Mouse (Mus musculus) forebrain, embryonic 13.5 days (tissue): ENCODE data around the gene Ube2j1. TPM values are rescaled to one million over a fixed set of nuclear protein-coding genes. Genes with fewer than 3 reads are reported as not detected.

Source experiments
- ATAC-seq: fragments of 200-750 bp; cut with Nextera tagmentation; 2 replicates; pipeline ENCODE4 v1.8.0; 2017
- H3K27ac ChIP-seq: fragments of 300-500 bp; sonication (generic); 2 replicates; pipeline ENCODE4 v1.5.1; 2015; ENCODE audit warnings: inconsistent platforms, mild to moderate bottlenecking, moderate library complexity
- H3K27me3 ChIP-seq: fragments of 300-500 bp; sonication (generic); 2 replicates; pipeline ENCODE4 v1.6.1; 2015; ENCODE audit warnings: mild to moderate bottlenecking, inconsistent platforms
- H3K36me3 ChIP-seq: fragments of 300-500 bp; sonication (generic); 2 replicates; pipeline ENCODE4 v1.6.1; 2015; ENCODE audit warnings: mild to moderate bottlenecking, inconsistent platforms; ENCODE audit not compliant: poor library complexity, severe bottlenecking
- H3K4me1 ChIP-seq: fragments of 300-500 bp; sonication (generic); 2 replicates; pipeline ENCODE4 v1.6.1; 2015; ENCODE audit warnings: inconsistent platforms
- H3K4me2 ChIP-seq: fragments of 300-500 bp; sonication (generic); 2 replicates; pipeline ENCODE4 v1.6.1; 2015; ENCODE audit warnings: inconsistent platforms, mild to moderate bottlenecking, moderate library complexity
- H3K4me3 ChIP-seq: fragments of 300-500 bp; sonication (generic); 2 replicates; pipeline ENCODE4 v1.5.1; 2015; ENCODE audit warnings: mild to moderate bottlenecking, inconsistent platforms
- H3K9ac ChIP-seq: fragments of 300-500 bp; sonication (generic); 2 replicates; pipeline ENCODE4 v1.6.1; 2015; ENCODE audit warnings: mild to moderate bottlenecking, inconsistent platforms
- H3K9me3 ChIP-seq: fragments of 300-500 bp; sonication (generic); replicated peaks from 2 replicates; pipeline ENCODE4 v1.6.1; 2016; ENCODE audit warnings: inconsistent platforms
- WGBS: fragments of 180-500 bp; shearing (Covaris S2); methylation state at CpG from one replicate; pipeline ENCODE4 v1.1.7; 2015; 5-methylcytosine and 5-hydroxymethylcytosine counted together
- polyA plus RNA-seq: library from polyadenylated mRNA; unstranded; fragments of >200 nt; fragmentation: Nextera tagmentation; extraction: Ambion mirVana; gene quantifications from 2 replicates; pipeline ENCODE4 v1.2.1, GENCODE M21; 2015

Gene Ube2j1
- polyA plus RNA-seq, 1 experiment from 2014 or later: 47.2 TPM

- H3K27me3 ChIP-seq: no peaks in the 10 kb centered on the region
- H3K4me2 ChIP-seq: no peak overlapping the region
- no peak overlapping the region for H3K9ac ChIP-seq
- ATAC-seq: no peak
- H3K27ac ChIP-seq: no peak overlapping the region
- WGBS: 87% methylated on average over 7 of the region's 7 CpGs
- H3K36me3 ChIP-seq: peaks cover 4% of the 10 kb centered on the region; the same call in 1 of the 2 replicates
- peaks cover 31% of the 10 kb centered on the region for H3K4me1 ChIP-seq
- no peak overlapping the region for H3K4me3 ChIP-seq
- H3K9me3 ChIP-seq: no peaks in the 10 kb centered on the region
These were observed 2.1 kb upstream of the Ube2j1 start for GRCm38 (mm10) chr4:33029104-33029503.

GRCm38 (mm10) chr4:33030264-33031194 is 687 bp upstream of the Ube2j1 start:
- H3K9me3 ChIP-seq: peaks cover 1% of the 10 kb centered on the region; the same call in 1 of the 2 replicates
- H3K27me3 ChIP-seq: no peaks in the 10 kb centered on the region
- WGBS: 1% methylated on average over 54 of the region's 55 CpGs
- peak overlapping the region; percentile 64 for H3K4me2 ChIP-seq
- peaks cover 7% of the 10 kb centered on the region for H3K36me3 ChIP-seq
- peak overlapping the region; percentile 97 for H3K9ac ChIP-seq
- H3K4me1 ChIP-seq: peaks cover 34% of the 10 kb centered on the region
- H3K4me3 ChIP-seq: peak overlapping the region; percentile 87
- peak; percentile 82 for ATAC-seq
- peak overlapping the region; percentile 97 for H3K27ac ChIP-seq

- Histone ChIP-seq H3K4me2 (peak overlapping the region; percentile 64), H3K9me3 (peaks cover 4% of the 10 kb centered on the region; the same call in 1 of the 2 replicates), H3K4me3 (peak overlapping the region; percentile 87), H3K4me1 (peaks cover 34% of the 10 kb centered on the region), H3K9ac (peak overlapping the region; percentile 97), H3K27me3 (no peaks in the 10 kb centered on the region), H3K36me3 (peaks cover 20% of the 10 kb centered on the region), H3K27ac (no peak overlapping the region)
- ATAC-seq: no peak
- WGBS: under 1% methylated on average over 4 of the region's 4 CpGs
These were observed 829 bp downstream of the Ube2j1 start for GRCm38 (mm10) chr4:33032045-33032444.

- H3K9me3 ChIP-seq: peaks cover 4% of the 10 kb centered on the region; the same call in 1 of the 2 replicates
These were observed 2.3 kb downstream of the Ube2j1 start for GRCm38 (mm10) chr4:33033515-33033914.

GRCm38 (mm10) chr4:33039826-33040225 is 8.6 kb downstream of the Ube2j1 start:
- no peaks in the 10 kb centered on the region for H3K27me3 ChIP-seq
- H3K9ac ChIP-seq: no peak overlapping the region
- no peaks in the 10 kb centered on the region for H3K4me1 ChIP-seq
- no peak overlapping the region for H3K27ac ChIP-seq
- no peak overlapping the region for H3K4me2 ChIP-seq
- peaks cover 4% of the 10 kb centered on the region; the same call in 1 of the 2 replicates for H3K9me3 ChIP-seq
- 88% methylated on average over 4 of the region's 4 CpGs for WGBS
- no peak overlapping the region for H3K4me3 ChIP-seq
- no peak for ATAC-seq
- peaks cover 79% of the 10 kb centered on the region for H3K36me3 ChIP-seq

More at GRCm38 (mm10) chr4:33033515-33033914, 2.3 kb downstream of the Ube2j1 start:
- ATAC-seq: no peak
- H3K27me3 ChIP-seq: no peaks in the 10 kb centered on the region
- no peak overlapping the region for H3K27ac ChIP-seq
- no peak overlapping the region for H3K4me3 ChIP-seq
- 87% methylated on average over 6 of the region's 6 CpGs for WGBS
- 0 out of 2 replicates have a peak overlapping the region, but pooled peaks have one; percentile 64 for H3K4me2 ChIP-seq
- no peak overlapping the region for H3K9ac ChIP-seq
- H3K4me1 ChIP-seq: peaks cover 34% of the 10 kb centered on the region
- peaks cover 26% of the 10 kb centered on the region for H3K36me3 ChIP-seq

GRCm38 (mm10) chr4:33049601-33050000 is 18.4 kb downstream of the Ube2j1 start:
- H3K4me2 ChIP-seq: no peak overlapping the region
- H3K9ac ChIP-seq: no peak overlapping the region
- H3K27ac ChIP-seq: no peak overlapping the region
- no peaks in the 10 kb centered on the region for H3K9me3 ChIP-seq
- peaks cover 84% of the 10 kb centered on the region for H3K36me3 ChIP-seq
- over 99% methylated on average over 11 of the region's 11 CpGs for WGBS
- no peak for ATAC-seq
- H3K4me1 ChIP-seq: no peaks in the 10 kb centered on the region
- H3K27me3 ChIP-seq: no peaks in the 10 kb centered on the region
- no peak overlapping the region for H3K4me3 ChIP-seq

- no peak for ATAC-seq
- WGBS: 90% methylated on average over 3 of the region's 3 CpGs
- no peaks in the 10 kb centered on the region for H3K4me1 ChIP-seq
- no peaks in the 10 kb centered on the region for H3K9me3 ChIP-seq
- no peaks in the 10 kb centered on the region for H3K27me3 ChIP-seq
- H3K4me2 ChIP-seq: no peak overlapping the region
- peaks cover 62% of the 10 kb centered on the region for H3K36me3 ChIP-seq
- H3K27ac ChIP-seq: no peak overlapping the region
- H3K4me3 ChIP-seq: no peak overlapping the region
- no peak overlapping the region for H3K9ac ChIP-seq
These were observed 20.8 kb downstream of the Ube2j1 start for GRCm38 (mm10) chr4:33052055-33052454.

- Histone ChIP-seq H3K4me2 (no peak overlapping the region), H3K27me3 (no peaks in the 10 kb centered on the region), H3K4me1 (no peaks in the 10 kb centered on the region), H3K36me3 (peaks cover 56% of the 10 kb centered on the region), H3K4me3 (no peak overlapping the region), H3K9ac (no peak overlapping the region), H3K9me3 (no peaks in the 10 kb centered on the region), H3K27ac (no peak overlapping the region)
- peak; percentile 33; the same call in 1 of the 2 replicates for ATAC-seq
- 84% methylated on average over 5 of the region's 5 CpGs for WGBS
These were observed 21.4 kb downstream of the Ube2j1 start for GRCm38 (mm10) chr4:33052650-33053049.

- H3K9me3 ChIP-seq: no peaks in the 10 kb centered on the region
- H3K36me3 ChIP-seq: peaks cover 40% of the 10 kb centered on the region
- H3K27ac ChIP-seq: no peak overlapping the region
- H3K27me3 ChIP-seq: no peaks in the 10 kb centered on the region
- H3K4me1 ChIP-seq: no peaks in the 10 kb centered on the region
- no peak overlapping the region for H3K4me2 ChIP-seq
- no peak overlapping the region for H3K4me3 ChIP-seq
- no peak overlapping the region for H3K9ac ChIP-seq
- no peak for ATAC-seq
These were observed 23.2 kb downstream of the Ube2j1 start for GRCm38 (mm10) chr4:33054426-33054825.

GRCm38 (mm10) chr4:33056317-33056716 is 25.1 kb downstream of the Ube2j1 start:
- Histone ChIP-seq H3K4me3 (no peak overlapping the region), H3K4me1 (no peaks in the 10 kb centered on the region), H3K9me3 (no peaks in the 10 kb centered on the region), H3K27me3 (no peaks in the 10 kb centered on the region), H3K4me2 (no peak overlapping the region), H3K9ac (no peak overlapping the region), H3K36me3 (peaks cover 24% of the 10 kb centered on the region), H3K27ac (no peak overlapping the region)
- WGBS: 85% methylated on average over 1 of the region's 1 CpGs
- no peak for ATAC-seq

GRCm38 (mm10) chr4:33057890-33058687 is 26.9 kb downstream of the Ube2j1 start:
- ATAC-seq: no peak
- H3K9ac ChIP-seq: no peak overlapping the region
- no peaks in the 10 kb centered on the region for H3K27me3 ChIP-seq
- no peak overlapping the region for H3K27ac ChIP-seq
- H3K4me1 ChIP-seq: no peaks in the 10 kb centered on the region
- no peaks in the 10 kb centered on the region for H3K9me3 ChIP-seq
- H3K36me3 ChIP-seq: 0 out of 2 replicates have a peak, but pooled peaks cover 8% of the 10 kb centered on the region
- no peak overlapping the region for H3K4me2 ChIP-seq
- H3K4me3 ChIP-seq: no peak overlapping the region
- 82% methylated on average over 11 of the region's 11 CpGs for WGBS

GRCm38 (mm10) chr4:33061158-33061557 is 29.9 kb downstream of the Ube2j1 start:
- no peak overlapping the region for H3K9ac ChIP-seq
- no peaks in the 10 kb centered on the region for H3K4me1 ChIP-seq
- H3K27ac ChIP-seq: no peak overlapping the region
- H3K9me3 ChIP-seq: no peaks in the 10 kb centered on the region
- no peak overlapping the region for H3K4me3 ChIP-seq
- 67% methylated on average over 7 of the region's 7 CpGs for WGBS
- H3K4me2 ChIP-seq: no peak overlapping the region
- no peak for ATAC-seq
- no peaks in the 10 kb centered on the region for H3K27me3 ChIP-seq
- H3K36me3 ChIP-seq: no peaks in the 10 kb centered on the region
